Comparison of ENCODE assay signal across 8 mouse cellular contexts in the genomic region with DNA sequence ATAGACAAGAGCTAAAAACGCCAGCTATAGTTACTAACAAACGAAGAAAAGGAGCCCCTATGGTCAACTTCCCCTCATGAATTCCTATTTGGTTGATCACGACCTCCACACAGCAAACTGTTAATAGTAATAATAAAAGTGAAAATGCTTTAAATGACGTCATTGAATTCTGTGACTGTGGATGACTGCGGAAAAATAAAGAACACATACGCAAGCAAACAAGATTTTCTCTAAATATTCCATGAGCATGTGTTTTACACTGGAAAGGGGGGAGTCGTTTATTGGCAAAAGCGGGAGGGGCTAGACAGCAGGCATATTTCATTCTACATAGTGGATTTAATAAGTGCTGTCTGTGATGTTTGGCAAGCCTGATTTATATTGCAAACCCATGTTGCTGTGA. TPM values are rescaled to one million over a fixed set of nuclear protein-coding genes. Genes with fewer than 3 reads are reported as not detected.
A peak's percentile ranks its signal among the peaks of the same experiment; 100 is the strongest.
DNase-seq lines count a peak whose midpoint lies in the region; ATAC-seq and TF ChIP-seq lines count a peak whose summit lies in the region.

No protein-coding gene starts in this region.

- H3K27me3 ChIP-seq in heart, embryonic 10.5 days (ENCODE audit: insufficient read depth, poor library complexity, severe bottlenecking), result no peaks in the 10 kb centered on the region
- H3K27me3 ChIP-seq in E14TG2a.4 (ENCODE audit: insufficient read depth, low read length), result no peaks in the 10 kb centered on the region

- no peaks in the 10 kb centered on the region for H3K4me1 ChIP-seq in heart, embryonic 10.5 days
- H3K4me1 ChIP-seq in E14TG2a.4 (replicated peaks; ENCODE audit: low read depth, low read length), result no peaks in the 10 kb centered on the region

- H3K4me3 ChIP-seq in heart, embryonic 10.5 days, result peak overlapping the region; percentile 67
- H3K4me3 ChIP-seq in E14TG2a.4 (replicated peaks; ENCODE audit: low read length), result peak overlapping the region; percentile 80
- peak overlapping the region; percentile 2; the same call in 1 of the 2 replicates for H3K4me3 ChIP-seq in macrophage (ENCODE audit: inconsistent target)

- H3K36me3 ChIP-seq in heart, embryonic 10.5 days, result no peaks in the 10 kb centered on the region
- H3K36me3 ChIP-seq in E14TG2a.4 (ENCODE audit: insufficient read depth, low read length), result no peaks in the 10 kb centered on the region
- no peaks in the 10 kb centered on the region for H3K36me3 ChIP-seq in macrophage (ENCODE audit: inconsistent target)

- no peak for TF ChIP-seq CTCF in E14TG2a.4 (conservative IDR thresholded peaks at IDR 0.05; ENCODE audit: low read length)

- DNase-seq in heart, embryonic 10.5 days (ENCODE audit: low spot score), result no peak
- DNase-seq in heart, postnatal 10 days, result no peak
- DNase-seq in embryo, embryonic 10 days (ENCODE audit: low spot score), result no peak
- DNase-seq in layer of hippocampus, postnatal 10 days (ENCODE audit: low spot score in 2 of 2), result no peak
- DNase-seq in spleen, postnatal 14 days (ENCODE audit: low spot score in 2 of 2), result no peak

- H3K79me2 ChIP-seq in macrophage (ENCODE audit: inconsistent target), result no peaks in the 10 kb centered on the region

- intact Hi-C loops in heart, postnatal 10 days (cut with DNase I), result no loop called here

- ATAC-seq in granulocyte monocyte progenitor cell, adult 5-6 weeks (replicated peaks; ENCODE audit: poor library complexity, severe bottlenecking), result peak; percentile 20

- H3K9me3 ChIP-seq in heart, embryonic 10.5 days, result no peaks in the 10 kb centered on the region
- H3K9me3 ChIP-seq in E14TG2a.4 (ENCODE audit: low read length), result no peaks in the 10 kb centered on the region

- 21% methylated on average over 8 of the region's 8 CpGs for WGBS in heart, embryonic 10.5 days
- WGBS in macrophage (ENCODE audit: missing documents), result 29% methylated on average over 8 of the region's 8 CpGs

- H3K27ac ChIP-seq in heart, embryonic 10.5 days, result no peak overlapping the region
- H3K27ac ChIP-seq in macrophage, result no peak overlapping the region

RNA-seq across cellular contexts. Expression of a gene that starts 0.5 kb away (rescaled TPM):
- 3.2 and 3.8 TPM in 2 replicates for polyA plus RNA-seq in heart, embryonic 10.5 days (2016; fragmentation: Nextera tagmentation; extraction: Ambion mirVana)
- total RNA-seq in heart, postnatal 10 days (2021), result 1 to 10 TPM; 1.3 to 2.3 TPM
- not detected in 2 replicates for total RNA-seq in granulocyte monocyte progenitor cell, adult 5-6 weeks (2014; fragmentation: Nextera tagmentation)
- 0.60 TPM in 1 of 2 replicates, not detected in the other for total RNA-seq in granulocyte monocyte progenitor cell, adult 5-6 weeks (2017)
- not detected for total RNA-seq in macrophage (2018; cell fraction: chromatin; rRNA removed)
- total RNA-seq in macrophage (2018; cell fraction: cytosol; rRNA removed), result under 1 TPM in 13 of 26 experiments, not detected in 13; 0.03 to 0.13 (median 0.06) TPM
- under 1 TPM in 3 of 26 experiments, not detected in 23; 0.21 to 0.25 (median 0.25) TPM for total RNA-seq in macrophage (2018; cell fraction: nucleus; rRNA removed)
- polyA plus RNA-seq in macrophage (2018), result not detected in 3 replicates
- total RNA-seq in layer of hippocampus, postnatal 10 days (2021), result 10 to 100 TPM; 44.9 to 51.9 TPM

Comparison
In these comparisons a context has a peak if more than half of its experiments do, and no peak if none do; other contexts are left out.
1. H3K4me3 ChIP-seq: peak in every context shown above with its lines; median percentile 80 in E14TG2a.4; 67 in heart, embryonic 10.5 days; 2 in macrophage.
2. RNA of a gene that starts 0.5 kb away (total RNA-seq): 44.9 to 51.9 TPM in layer of hippocampus, postnatal 10 days; 1.3 to 2.3 TPM in heart, postnatal 10 days and 0.60 TPM in granulocyte monocyte progenitor cell, adult 5-6 weeks; every median in the first group is over 10 times any median in the second.